Comparison of ENCODE assay signal across 12 mouse cellular contexts in genomic region chr9:66933869-66934808, GRCm38 (mm10). TPM values are rescaled to one million over a fixed set of nuclear protein-coding genes. Genes with fewer than 3 reads are reported as not detected.
A peak's percentile ranks its signal among the peaks of the same experiment; 100 is the strongest.
DNase-seq lines count a peak whose midpoint lies in the region; ATAC-seq and TF ChIP-seq lines count a peak whose summit lies in the region.
"Had no signal": no experiment of that assay in that cellular context is flagged by ENCODE, and none has a peak within 500 bp of the region (broad histone marks: within the 10 kb centered on the region; RNA-seq: fewer than 3 reads in every experiment).

No protein-coding gene starts in this region.

- DNase-seq in intestine, embryonic 14.5 days (ENCODE audit: low spot score) = peak; percentile 49
- peak; percentile 60 for DNase-seq in forebrain, embryonic 11.5 days (ENCODE audit: low spot score)
- peak; percentile 69 for DNase-seq in hindbrain, postnatal 0 days (ENCODE audit: low spot score)
- peak; percentile 55 for DNase-seq in retina, embryonic 14.5 days (ENCODE audit: low spot score)
- no peak for DNase-seq in right cerebral cortex, adult 2 months (ENCODE audit: low spot score in 2 of 2)
- no peak for DNase-seq in adipocyte (ENCODE audit: low spot score)
- DNase-seq: liver, embryonic 13.5 days had no signal

- H3K27me3 ChIP-seq in intestine, embryonic 14.5 days (replicated peaks; ENCODE audit: control insufficient read depth, insufficient read depth, low read length) = no peaks in the 10 kb centered on the region
- H3K27me3 ChIP-seq in intestine, embryonic 15.5 days (replicated peaks) = no peaks in the 10 kb centered on the region
- H3K27me3 ChIP-seq in forebrain, embryonic 11.5 days (ENCODE audit: control insufficient read depth, insufficient read depth, low read length) = no peaks in the 10 kb centered on the region
- H3K27me3 ChIP-seq in hindbrain, postnatal 0 days (ENCODE audit: insufficient read depth, low read length) = no peaks in the 10 kb centered on the region
- H3K27me3 ChIP-seq: kidney, embryonic 15.5 days; Patski had no signal

- H3K4me3 ChIP-seq in intestine, embryonic 14.5 days (ENCODE audit: low read depth, low read length) = no peak overlapping the region
- H3K4me3 ChIP-seq in intestine, embryonic 15.5 days (replicated peaks) = no peak overlapping the region
- no peak overlapping the region for H3K4me3 ChIP-seq in forebrain, embryonic 11.5 days (ENCODE audit: low read depth, low read length)
- no peak overlapping the region for H3K4me3 ChIP-seq in hindbrain, postnatal 0 days (ENCODE audit: low read length)
- H3K4me3 ChIP-seq: kidney, embryonic 15.5 days; liver, embryonic 13.5 days had no signal

- H3K4me2 ChIP-seq in intestine, embryonic 14.5 days (ENCODE audit: low read length) = no peak overlapping the region
- no peak overlapping the region for H3K4me2 ChIP-seq in intestine, embryonic 15.5 days (replicated peaks)
- H3K4me2 ChIP-seq in forebrain, embryonic 11.5 days (ENCODE audit: low read depth, low read length, severe bottlenecking) = peak overlapping the region; percentile 35; the same call in 1 of the 2 replicates
- H3K4me2 ChIP-seq in hindbrain, postnatal 0 days (ENCODE audit: low read depth, low read length) = peak overlapping the region; percentile 24
- H3K4me2 ChIP-seq: kidney, embryonic 15.5 days; liver, embryonic 13.5 days had no signal

- H3K9me3 ChIP-seq in intestine, embryonic 14.5 days (ENCODE audit: control insufficient read depth, low read length) = no peaks in the 10 kb centered on the region
- no peaks in the 10 kb centered on the region for H3K9me3 ChIP-seq in intestine, embryonic 15.5 days
- no peaks in the 10 kb centered on the region for H3K9me3 ChIP-seq in forebrain, embryonic 11.5 days (ENCODE audit: control insufficient read depth, low read length)
- no peaks in the 10 kb centered on the region for H3K9me3 ChIP-seq in hindbrain, postnatal 0 days (ENCODE audit: low read length)
- H3K9me3 ChIP-seq: kidney, embryonic 15.5 days; liver, embryonic 13.5 days had no signal

- H3K4me1 ChIP-seq in intestine, embryonic 14.5 days (replicated peaks; ENCODE audit: control insufficient read depth, insufficient read depth, low read length) = no peaks in the 10 kb centered on the region
- H3K4me1 ChIP-seq in intestine, embryonic 15.5 days (replicated peaks) = no peaks in the 10 kb centered on the region
- peaks cover 6% of the 10 kb centered on the region; the same call in 1 of the 2 replicates for H3K4me1 ChIP-seq in forebrain, embryonic 11.5 days (replicated peaks; ENCODE audit: control insufficient read depth, insufficient read depth, low read length)
- peaks cover 7% of the 10 kb centered on the region; the same call in 1 of the 2 replicates for H3K4me1 ChIP-seq in hindbrain, postnatal 0 days (ENCODE audit: insufficient read depth, low read length)
- H3K4me1 ChIP-seq: kidney, embryonic 15.5 days; liver, embryonic 13.5 days had no signal

- no peaks in the 10 kb centered on the region for H3K36me3 ChIP-seq in intestine, embryonic 14.5 days (ENCODE audit: control insufficient read depth, insufficient read depth, low read length)
- H3K36me3 ChIP-seq in intestine, embryonic 15.5 days = no peaks in the 10 kb centered on the region
- no peaks in the 10 kb centered on the region for H3K36me3 ChIP-seq in forebrain, embryonic 11.5 days (ENCODE audit: control insufficient read depth, insufficient read depth, low read length)
- H3K36me3 ChIP-seq in hindbrain, postnatal 0 days (ENCODE audit: insufficient read depth, low read length) = no peaks in the 10 kb centered on the region
- H3K36me3 ChIP-seq: kidney, embryonic 15.5 days; liver, embryonic 13.5 days had no signal

- TF ChIP-seq CTCF in hindbrain, postnatal 0 days (IDR thresholded peaks at IDR 0.05; ENCODE audit: low read depth) = no peak

- H3K9ac ChIP-seq in intestine, embryonic 14.5 days (ENCODE audit: low read length) = no peak overlapping the region
- no peak overlapping the region for H3K9ac ChIP-seq in intestine, embryonic 15.5 days
- H3K9ac ChIP-seq in forebrain, embryonic 11.5 days (ENCODE audit: low read length) = no peak overlapping the region; the same call in 1 of the 2 replicates
- H3K9ac ChIP-seq in hindbrain, postnatal 0 days (replicated peaks; ENCODE audit: low read length) = no peak overlapping the region
- H3K9ac ChIP-seq: kidney, embryonic 15.5 days; liver, embryonic 13.5 days had no signal

- no peak overlapping the region for H3K27ac ChIP-seq in intestine, embryonic 14.5 days (ENCODE audit: low read depth)
- H3K27ac ChIP-seq in intestine, embryonic 15.5 days = no peak overlapping the region
- peak overlapping the region; percentile 60 for H3K27ac ChIP-seq in forebrain, embryonic 11.5 days (ENCODE audit: low read depth, low read length)
- peak overlapping the region; percentile 62 for H3K27ac ChIP-seq in hindbrain, postnatal 0 days
- H3K27ac ChIP-seq: kidney, embryonic 15.5 days; liver, embryonic 13.5 days; macrophage had no signal

- 74% methylated on average over 19 of the region's 19 CpGs for WGBS in intestine, embryonic 14.5 days
- WGBS in intestine, embryonic 15.5 days = 74% methylated on average over 19 of the region's 19 CpGs
- WGBS in forebrain, embryonic 11.5 days = 26% methylated on average over 19 of the region's 19 CpGs
- 21% methylated on average over 19 of the region's 19 CpGs for WGBS in hindbrain, postnatal 0 days

- ATAC-seq in intestine, embryonic 14.5 days (replicated peaks; ENCODE audit: low FRiP score, low TSS enrichment, low read depth) = no peak
- ATAC-seq in intestine, embryonic 15.5 days = no peak
- ATAC-seq in forebrain, embryonic 11.5 days (replicated peaks; ENCODE audit: low FRiP score) = peak; percentile 73
- peak; percentile 61 for ATAC-seq in hindbrain, postnatal 0 days
- ATAC-seq in megakaryocyte, adult 5-6 weeks (ENCODE audit: poor library complexity, severe bottlenecking) = no peak
- ATAC-seq: Patski had no signal

RNA-seq across cellular contexts. Expression of gene Rps27l, which starts 11.7 kb away (rescaled TPM):
- 723 and 793 TPM in 2 replicates for polyA plus RNA-seq in intestine, embryonic 14.5 days (2014; fragmentation: Nextera tagmentation; extraction: Ambion mirVana)
- 830 and 881 TPM in 2 replicates for polyA plus RNA-seq in intestine, embryonic 15.5 days (2015; fragmentation: Nextera tagmentation; extraction: Ambion mirVana)
- polyA plus RNA-seq in forebrain, embryonic 11.5 days (2014; fragmentation: Nextera tagmentation; extraction: Ambion mirVana) = 624 and 676 TPM in 2 replicates
- 61.0 and 101 TPM in 2 replicates for total RNA-seq in hindbrain, postnatal 0 days (2014; rRNA removed)
- polyA plus RNA-seq in hindbrain, postnatal 0 days (2015; fragmentation: Nextera tagmentation; extraction: Ambion mirVana) = 258 and 271 TPM in 2 replicates
- total RNA-seq in megakaryocyte, adult 5-6 weeks (2015) = 368 and 391 TPM in 2 replicates
- 149 and 154 TPM in 2 replicates for total RNA-seq in megakaryocyte, adult 5-6 weeks (2017)

RNA-seq across cellular contexts. Expression of gene Rab8b, which starts 14.7 kb away (rescaled TPM):
- 26.1 and 30.2 TPM in 2 replicates for polyA plus RNA-seq in intestine, embryonic 14.5 days (2014; fragmentation: Nextera tagmentation; extraction: Ambion mirVana)
- 20.5 and 20.6 TPM in 2 replicates for polyA plus RNA-seq in intestine, embryonic 15.5 days (2015; fragmentation: Nextera tagmentation; extraction: Ambion mirVana)
- 44.1 and 51.7 TPM in 2 replicates for polyA plus RNA-seq in forebrain, embryonic 11.5 days (2014; fragmentation: Nextera tagmentation; extraction: Ambion mirVana)
- total RNA-seq in hindbrain, postnatal 0 days (2014; rRNA removed) = 25.9 and 32.7 TPM in 2 replicates
- polyA plus RNA-seq in hindbrain, postnatal 0 days (2015; fragmentation: Nextera tagmentation; extraction: Ambion mirVana) = 26.3 and 27.1 TPM in 2 replicates
- total RNA-seq in megakaryocyte, adult 5-6 weeks (2015) = 78.2 and 82.1 TPM in 2 replicates
- 141 and 154 TPM in 2 replicates for total RNA-seq in megakaryocyte, adult 5-6 weeks (2017)

RNA-seq across cellular contexts. Expression of gene Lactb, which starts 41.1 kb away (rescaled TPM):
- polyA plus RNA-seq in intestine, embryonic 14.5 days (2014; fragmentation: Nextera tagmentation; extraction: Ambion mirVana) = 8.9 and 9.3 TPM in 2 replicates
- polyA plus RNA-seq in intestine, embryonic 15.5 days (2015; fragmentation: Nextera tagmentation; extraction: Ambion mirVana) = 7.2 and 8.2 TPM in 2 replicates
- polyA plus RNA-seq in forebrain, embryonic 11.5 days (2014; fragmentation: Nextera tagmentation; extraction: Ambion mirVana) = 9.1 and 11.1 TPM in 2 replicates
- total RNA-seq in hindbrain, postnatal 0 days (2014; rRNA removed) = 13.1 and 18.4 TPM in 2 replicates
- polyA plus RNA-seq in hindbrain, postnatal 0 days (2015; fragmentation: Nextera tagmentation; extraction: Ambion mirVana) = 12.8 and 15.2 TPM in 2 replicates
- 52.5 and 58.1 TPM in 2 replicates for total RNA-seq in megakaryocyte, adult 5-6 weeks (2015)
- total RNA-seq in megakaryocyte, adult 5-6 weeks (2017) = 40.7 and 44.6 TPM in 2 replicates

Comparison
In these comparisons a context has a peak if more than half of its experiments do, and no peak if none do; other contexts are left out.
1. ATAC-seq: peak in forebrain, embryonic 11.5 days (single experiment) and hindbrain, postnatal 0 days (single experiment); none in intestine, embryonic 14.5 days (single experiment), intestine, embryonic 15.5 days (single experiment) and megakaryocyte, adult 5-6 weeks (single experiment).
2. DNase-seq: peak in intestine, embryonic 14.5 days (single experiment), forebrain, embryonic 11.5 days (single experiment), hindbrain, postnatal 0 days (single experiment) and retina, embryonic 14.5 days (single experiment); none in right cerebral cortex, adult 2 months (0 of 2) and adipocyte (single experiment).
3. H3K27ac ChIP-seq: peak in forebrain, embryonic 11.5 days (single experiment) and hindbrain, postnatal 0 days (single experiment); none in intestine, embryonic 14.5 days (single experiment) and intestine, embryonic 15.5 days (single experiment).
4. H3K4me2 ChIP-seq: peak in forebrain, embryonic 11.5 days (single experiment) and hindbrain, postnatal 0 days (single experiment); none in intestine, embryonic 14.5 days (single experiment) and intestine, embryonic 15.5 days (single experiment).